In genomic region chr12:103062133-103062532, GRCm38 (mm10) we compare ENCODE assay signal across 26 mouse cellular contexts.
DNase-seq lines count a peak whose midpoint lies in the region; ATAC-seq and TF ChIP-seq lines count a peak whose summit lies in the region.
"Had no signal": no experiment of that assay in that cellular context is flagged by ENCODE, and none has a peak within 500 bp of the region (broad histone marks: within the 10 kb centered on the region; RNA-seq: fewer than 3 reads in every experiment).

No protein-coding gene starts in this region.

- H3K36me3 ChIP-seq in intestine, embryonic 14.5 days (ENCODE audit: control insufficient read depth, insufficient read depth, low read length), result no peaks in the 10 kb centered on the region
- no peaks in the 10 kb centered on the region for H3K36me3 ChIP-seq in intestine, postnatal 0 days (ENCODE audit: control insufficient read depth, insufficient read depth)
- H3K36me3 ChIP-seq in midbrain, embryonic 13.5 days, result peaks cover 16% of the 10 kb centered on the region
- H3K36me3 ChIP-seq in midbrain, embryonic 16.5 days (ENCODE audit: control insufficient read depth, insufficient read depth, low read length), result peaks cover 11% of the 10 kb centered on the region; the same call in 1 of the 2 replicates
- H3K36me3 ChIP-seq: embryonic facial prominence, embryonic 15.5 days; forebrain, embryonic 10.5 days; G1E; hindbrain, embryonic 12.5 days had no signal

- ATAC-seq in intestine, embryonic 14.5 days (replicated peaks; ENCODE audit: low FRiP score, low TSS enrichment, low read depth), result no peak
- ATAC-seq in intestine, postnatal 0 days, result no peak
- ATAC-seq in midbrain, embryonic 13.5 days, result 0 out of 2 replicates have a peak, but pooled peaks have one; percentile 48
- ATAC-seq in midbrain, embryonic 16.5 days, result no peak
- ATAC-seq: forebrain, embryonic 15.5 days; hindbrain, embryonic 16.5 days; inflammation-experienced regulatory T-cells, adult 6 months; Patski had no signal

- TF ChIP-seq CTCF in intestine, postnatal 0 days (IDR thresholded peaks at IDR 0.05; ENCODE audit: low read depth), result no peak

- WGBS in intestine, embryonic 14.5 days, result 74% methylated on average over 4 of the region's 4 CpGs
- WGBS in intestine, postnatal 0 days, result 60% methylated on average over 4 of the region's 4 CpGs
- 41% methylated on average over 4 of the region's 4 CpGs for WGBS in midbrain, embryonic 13.5 days
- WGBS in midbrain, embryonic 16.5 days, result 44% methylated on average over 4 of the region's 4 CpGs

- H3K4me1 ChIP-seq in intestine, embryonic 14.5 days (replicated peaks; ENCODE audit: control insufficient read depth, insufficient read depth, low read length), result no peaks in the 10 kb centered on the region
- no peaks in the 10 kb centered on the region for H3K4me1 ChIP-seq in intestine, postnatal 0 days (replicated peaks; ENCODE audit: control insufficient read depth, insufficient read depth, low read length)
- H3K4me1 ChIP-seq in midbrain, embryonic 13.5 days (replicated peaks), result peaks cover 9% of the 10 kb centered on the region
- no peaks in the 10 kb centered on the region; the same call in 1 of the 2 replicates for H3K4me1 ChIP-seq in midbrain, embryonic 16.5 days (ENCODE audit: control insufficient read depth, insufficient read depth, low read length)
- H3K4me1 ChIP-seq: embryonic facial prominence, embryonic 15.5 days; forebrain, embryonic 15.5 days; hindbrain, embryonic 12.5 days had no signal

- H3K4me3 ChIP-seq in intestine, embryonic 14.5 days (ENCODE audit: low read depth, low read length), result no peak overlapping the region
- no peak overlapping the region for H3K4me3 ChIP-seq in intestine, postnatal 0 days (ENCODE audit: low read depth, low read length)
- H3K4me3 ChIP-seq in midbrain, embryonic 13.5 days (replicated peaks), result no peak overlapping the region
- no peak overlapping the region for H3K4me3 ChIP-seq in midbrain, embryonic 16.5 days (ENCODE audit: low read depth, low read length)
- H3K4me3 ChIP-seq: embryonic facial prominence, embryonic 15.5 days; erythroblast, embryonic 14.5 days; forebrain, embryonic 10.5 days; forebrain, embryonic 15.5 days; gastrocnemius, adult 2 months; hindbrain, embryonic 12.5 days had no signal

- intact Hi-C loops in left cerebral cortex, postnatal 10 days (cut with DNase I), result loop anchor here (5.0 to 10.0 kb wide), 2 partner anchors 110 to 287 kb away; no protein-coding TSS in a partner anchor

- H3K9ac ChIP-seq in intestine, embryonic 14.5 days (ENCODE audit: low read length), result no peak overlapping the region
- no peak overlapping the region for H3K9ac ChIP-seq in intestine, postnatal 0 days (ENCODE audit: low read depth, low read length)
- no peak overlapping the region for H3K9ac ChIP-seq in midbrain, embryonic 13.5 days (replicated peaks)
- no peak overlapping the region for H3K9ac ChIP-seq in midbrain, embryonic 16.5 days (ENCODE audit: low read depth, low read length)
- H3K9ac ChIP-seq: embryonic facial prominence, embryonic 15.5 days; forebrain, embryonic 15.5 days; hindbrain, embryonic 12.5 days had no signal

- no peaks in the 10 kb centered on the region for H3K27me3 ChIP-seq in intestine, embryonic 14.5 days (replicated peaks; ENCODE audit: control insufficient read depth, insufficient read depth, low read length)
- H3K27me3 ChIP-seq in intestine, postnatal 0 days (replicated peaks; ENCODE audit: control insufficient read depth, insufficient read depth, low read length), result no peaks in the 10 kb centered on the region
- H3K27me3 ChIP-seq in midbrain, embryonic 13.5 days, result no peaks in the 10 kb centered on the region
- no peaks in the 10 kb centered on the region for H3K27me3 ChIP-seq in midbrain, embryonic 16.5 days (ENCODE audit: control insufficient read depth, insufficient read depth, low read depth, low read length)
- H3K27me3 ChIP-seq: embryonic facial prominence, embryonic 15.5 days; forebrain, embryonic 15.5 days; hindbrain, embryonic 12.5 days had no signal

- H3K27ac ChIP-seq in intestine, embryonic 14.5 days (ENCODE audit: low read depth), result no peak overlapping the region
- no peak overlapping the region for H3K27ac ChIP-seq in intestine, postnatal 0 days (ENCODE audit: low read depth, low read length)
- no peak overlapping the region for H3K27ac ChIP-seq in midbrain, embryonic 13.5 days
- no peak overlapping the region for H3K27ac ChIP-seq in midbrain, embryonic 16.5 days (ENCODE audit: low read length)
- H3K27ac ChIP-seq: embryonic facial prominence, embryonic 15.5 days; forebrain, embryonic 10.5 days; forebrain, embryonic 15.5 days; gastrocnemius, adult 2 months; hindbrain, embryonic 12.5 days had no signal

- H3K9me3 ChIP-seq in intestine, embryonic 14.5 days (ENCODE audit: control insufficient read depth, low read length), result no peaks in the 10 kb centered on the region
- H3K9me3 ChIP-seq in intestine, postnatal 0 days (ENCODE audit: control insufficient read depth), result no peaks in the 10 kb centered on the region
- H3K9me3 ChIP-seq in midbrain, embryonic 13.5 days, result no peaks in the 10 kb centered on the region
- H3K9me3 ChIP-seq in midbrain, embryonic 16.5 days (replicated peaks; ENCODE audit: control insufficient read depth, low read length, poor library complexity, severe bottlenecking), result no peaks in the 10 kb centered on the region
- H3K9me3 ChIP-seq: embryonic facial prominence, embryonic 15.5 days; forebrain, embryonic 10.5 days; forebrain, embryonic 15.5 days; hindbrain, embryonic 12.5 days had no signal

- no peak overlapping the region for H3K4me2 ChIP-seq in intestine, embryonic 14.5 days (ENCODE audit: low read length)
- H3K4me2 ChIP-seq in intestine, postnatal 0 days (replicated peaks; ENCODE audit: low read depth), result no peak overlapping the region
- no peak overlapping the region for H3K4me2 ChIP-seq in midbrain, embryonic 13.5 days (replicated peaks)
- H3K4me2 ChIP-seq in midbrain, embryonic 16.5 days (ENCODE audit: low read length), result no peak overlapping the region
- H3K4me2 ChIP-seq: embryonic facial prominence, embryonic 15.5 days; forebrain, embryonic 15.5 days; hindbrain, embryonic 12.5 days had no signal

- peak; percentile 9 for DNase-seq in intestine, embryonic 14.5 days (ENCODE audit: low spot score)
- peak; percentile 54 for DNase-seq in MN1 (ENCODE audit: low spot score)
- DNase-seq in brain, adult 2 months (ENCODE audit: low read depth, low spot score), result peak; percentile 59
- no peak for DNase-seq in left cerebral cortex, postnatal 10 days (ENCODE audit: extremely low spot score in 1 of 2, low spot score in 2 of 2)
- DNase-seq: adrenal gland, adult 2 months; adrenal gland, postnatal 36 days; cerebellum, adult 11 months; cerebellum, adult 8-10 months; cerebellum, postnatal 14 days; embryo, embryonic 11 days; gastrocnemius, adult 2 months; gastrocnemius, postnatal 25 days; heart, postnatal 10 days; heart, postnatal 4 days had no signal

Comparison
In these comparisons a context has a peak if more than half of its experiments do, and no peak if none do; other contexts are left out.
1. DNase-seq: peak in intestine, embryonic 14.5 days (single experiment), MN1 (single experiment) and brain, adult 2 months (single experiment); none in left cerebral cortex, postnatal 10 days (0 of 2).